Mouse (Mus musculus): ENCODE data around the gene Dusp11.

GRCm38 (mm10) chr6:85938701-85939100, 22.8 kb downstream of the Dusp11 start:
- TF ChIP-seq MAX (IDR thresholded peaks at IDR 0.05; ENCODE audit: low read length) (no peak), CTCF (conservative IDR thresholded peaks at IDR 0.05 in 1 of 2, IDR thresholded peaks at IDR 0.05 in 1 of 2; ENCODE audit: low read depth in 2 of 2, low read length in 2 of 2) (no peak), GABPA (IDR thresholded peaks at IDR 0.05; ENCODE audit: insufficient replicate concordance, low read depth, low read length) (no peak), POLR2A (IDR thresholded peaks at IDR 0.05; ENCODE audit: low read depth, low read length) (no peak)
